Mouse (Mus musculus) cortical plate, adult 2 months (tissue): ENCODE data around the gene Ablim1. TPM values are rescaled to one million over a fixed set of nuclear protein-coding genes. Genes with fewer than 3 reads are reported as not detected.

Experiments used
- H3K27ac ChIP-seq: fragments of 200-500 bp; 2 replicates; pipeline ENCODE4 v1.5.1; 2012; ENCODE audit warnings: low read length, control low read depth, inconsistent platforms; ENCODE audit not compliant: insufficient read depth
- H3K4me1 ChIP-seq: fragments of 200-500 bp; 2 replicates; pipeline ENCODE4 v1.6.1; 2011; ENCODE audit warnings: low read length; ENCODE audit not compliant: control insufficient read depth, insufficient read depth
- H3K4me3 ChIP-seq: fragments of 200-500 bp; 2 replicates; pipeline ENCODE4 v1.5.1; 2011; ENCODE audit warnings: mild to moderate bottlenecking, low read length, control low read depth; ENCODE audit not compliant: insufficient read depth
- CTCF ChIP-seq: fragments of 200-500 bp; IDR thresholded peaks from 2 replicates; pipeline ENCODE4 v1.5.1; 2011; ENCODE audit warnings: mild to moderate bottlenecking, control low read depth, low read length; ENCODE audit not compliant: insufficient read depth; ENCODE audit errors: extremely low read depth
- POLR2A ChIP-seq: fragments of 200-500 bp; IDR thresholded peaks from 2 replicates; pipeline ENCODE4 v1.6.1; 2011; ENCODE audit warnings: mild to moderate bottlenecking, low read length, control low read depth; ENCODE audit not compliant: insufficient read depth; ENCODE audit errors: extremely low read depth
- polyA plus RNA-seq: library from polyadenylated mRNA; depleted of rRNA; stranded (reverse); fragments of >200 nt; gene quantifications from 2 replicates; pipeline ENCODE4 v1.2.3, GENCODE M21; 2012

Gene Ablim1
- polyA plus RNA-seq, 1 experiment, result 50.0 TPM

DNA sequence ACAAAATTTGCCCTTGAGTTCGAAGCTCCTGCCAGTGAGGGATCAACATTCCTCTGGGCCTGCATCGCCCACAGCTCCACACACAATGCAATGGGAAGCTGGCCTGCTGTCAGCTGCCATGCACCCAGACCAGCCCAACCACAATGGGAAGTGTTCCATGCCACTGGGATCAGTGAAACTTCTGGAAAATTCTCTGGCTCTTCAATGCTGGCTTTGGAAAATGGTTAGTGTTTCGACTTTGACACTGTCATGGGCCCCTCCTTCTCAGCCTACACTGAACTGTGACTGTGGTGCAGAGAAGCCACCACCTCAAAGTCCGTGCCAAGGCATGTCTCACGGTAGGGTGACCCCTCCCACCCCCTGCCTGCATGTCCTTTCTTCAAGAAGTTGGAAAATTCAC, 125.3 kb downstream of the Ablim1 start:
- Histone ChIP-seq H3K4me1 (peaks cover 4% of the 10 kb centered on the region), H3K27ac (no peak overlapping the region), H3K4me3 (no peak overlapping the region)
- TF ChIP-seq CTCF (no peak), POLR2A (no peak)

DNA sequence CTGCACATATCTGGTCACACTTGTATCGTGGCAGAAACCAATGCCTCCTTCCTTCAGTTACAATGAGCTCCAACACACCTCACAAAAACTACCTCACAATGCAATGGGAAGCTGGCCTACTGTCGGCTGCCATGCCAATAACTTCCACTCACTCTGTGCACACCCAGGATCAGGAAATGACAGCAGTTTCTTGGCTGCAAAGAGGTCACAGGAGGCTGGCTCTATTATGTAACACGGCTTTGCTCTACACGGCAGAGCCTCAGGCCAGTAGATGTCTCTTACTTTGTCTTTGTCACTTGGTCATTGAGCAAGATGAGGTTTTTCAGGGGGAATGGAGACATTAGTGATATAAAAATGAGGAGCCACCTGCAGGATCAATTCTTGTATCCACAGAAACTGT, 126.2 kb downstream of the Ablim1 start:
- Histone ChIP-seq H3K4me3 (no peak overlapping the region), H3K27ac (no peak overlapping the region), H3K4me1 (peaks cover 4% of the 10 kb centered on the region)
- TF ChIP-seq POLR2A, result no peak
- no peak for TF ChIP-seq CTCF

DNA sequence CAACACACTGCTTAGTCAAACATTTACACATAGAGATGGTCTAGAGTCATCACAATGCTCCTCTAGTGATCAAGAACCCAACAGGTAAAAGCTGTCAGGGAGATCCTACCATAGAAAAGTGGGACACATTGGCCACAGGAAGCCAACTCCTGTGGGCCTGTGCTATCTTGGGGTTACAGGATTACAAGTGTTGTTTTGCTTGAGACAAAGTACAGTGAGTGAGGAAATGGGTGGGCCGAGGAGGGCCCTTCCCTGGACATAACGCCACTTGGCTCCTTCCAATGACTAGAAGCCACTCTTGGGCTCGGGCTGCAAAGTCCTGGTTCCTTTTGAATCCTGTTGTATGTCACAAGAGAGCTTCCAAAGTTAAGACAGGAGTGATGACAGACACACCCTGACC, 129.7 kb downstream of the Ablim1 start:
- TF ChIP-seq POLR2A (no peak), CTCF (no peak)
- no peak overlapping the region for H3K27ac ChIP-seq
- H3K4me3 ChIP-seq, result no peak overlapping the region
- peaks cover 7% of the 10 kb centered on the region for H3K4me1 ChIP-seq

DNA sequence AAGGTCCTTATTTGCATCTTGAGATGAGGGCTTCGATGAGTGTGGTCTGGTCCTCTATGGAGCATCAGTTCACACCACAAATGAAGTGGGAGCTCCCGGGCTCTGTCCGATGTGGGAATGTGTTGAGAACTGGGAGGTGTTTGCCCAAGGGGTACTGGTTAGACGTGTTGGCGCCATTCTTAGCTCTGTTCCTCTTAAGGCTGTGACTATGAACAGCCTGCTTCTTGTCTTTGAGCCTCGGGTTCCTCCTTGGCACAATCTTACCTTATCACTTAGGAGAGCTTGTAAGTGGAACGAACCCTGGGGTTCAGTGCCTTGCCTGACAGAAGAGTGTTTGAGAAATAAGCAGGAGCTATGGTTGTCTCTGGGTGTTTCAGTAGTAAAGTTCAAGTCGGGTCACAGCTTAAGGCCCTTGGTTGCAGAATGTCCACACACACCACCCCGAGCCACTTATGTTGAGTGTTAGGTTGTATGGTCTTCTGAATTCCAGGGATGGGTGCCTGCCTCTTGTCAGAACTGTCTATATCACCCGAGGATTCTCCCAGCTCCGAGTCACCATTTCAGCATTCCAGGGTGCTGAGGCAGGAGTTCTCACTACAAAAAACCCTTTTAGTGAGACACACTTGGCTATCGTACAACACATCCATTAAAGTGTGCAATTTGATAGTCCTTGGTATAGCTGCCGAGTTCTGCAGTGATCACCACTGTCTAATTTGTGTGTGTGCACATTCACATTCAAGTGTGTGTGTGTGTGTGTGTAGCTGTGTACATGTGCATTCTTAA, 131.6 kb downstream of the Ablim1 start:
- no peak overlapping the region for H3K27ac ChIP-seq
- H3K4me1 ChIP-seq, result peaks cover 14% of the 10 kb centered on the region
- TF ChIP-seq CTCF, result no peak
- no peak for TF ChIP-seq POLR2A
- no peak overlapping the region for H3K4me3 ChIP-seq

DNA sequence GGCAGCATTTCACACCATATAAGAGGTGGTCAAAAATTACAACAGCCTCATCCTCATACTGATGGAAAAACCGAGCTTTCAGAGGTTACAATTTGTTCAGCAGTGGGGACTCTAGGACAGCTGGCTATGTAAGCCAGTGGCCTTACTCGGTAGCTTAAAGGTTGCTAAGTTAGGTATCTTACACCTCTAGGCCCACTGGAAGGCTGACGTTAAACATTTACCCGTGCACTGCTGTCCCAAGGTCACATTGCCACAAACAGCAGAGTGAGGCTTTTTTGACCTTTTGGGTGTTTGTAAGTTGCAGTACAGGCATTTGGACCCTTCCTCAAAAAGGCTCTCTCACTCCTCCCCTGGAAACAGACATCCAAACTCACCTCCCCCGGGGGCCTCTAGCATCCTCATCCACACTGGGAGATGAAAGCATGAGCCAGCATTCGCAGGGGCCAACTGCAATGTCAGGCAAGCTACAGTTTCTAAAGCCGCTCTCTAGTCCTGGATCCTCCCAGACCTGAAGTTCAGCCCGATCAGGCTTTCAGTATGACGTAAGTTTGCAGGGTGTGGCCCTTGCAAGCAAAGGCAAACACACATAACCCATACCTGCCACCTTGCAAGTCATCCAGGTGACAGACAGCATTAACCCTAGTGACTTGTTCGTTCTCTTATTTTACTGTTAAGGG, 132.7 kb downstream of the Ablim1 start:
- TF ChIP-seq CTCF, result no peak
- TF ChIP-seq POLR2A, result no peak
- Histone ChIP-seq H3K4me1 (peaks cover 14% of the 10 kb centered on the region), H3K27ac (no peak overlapping the region)

DNA sequence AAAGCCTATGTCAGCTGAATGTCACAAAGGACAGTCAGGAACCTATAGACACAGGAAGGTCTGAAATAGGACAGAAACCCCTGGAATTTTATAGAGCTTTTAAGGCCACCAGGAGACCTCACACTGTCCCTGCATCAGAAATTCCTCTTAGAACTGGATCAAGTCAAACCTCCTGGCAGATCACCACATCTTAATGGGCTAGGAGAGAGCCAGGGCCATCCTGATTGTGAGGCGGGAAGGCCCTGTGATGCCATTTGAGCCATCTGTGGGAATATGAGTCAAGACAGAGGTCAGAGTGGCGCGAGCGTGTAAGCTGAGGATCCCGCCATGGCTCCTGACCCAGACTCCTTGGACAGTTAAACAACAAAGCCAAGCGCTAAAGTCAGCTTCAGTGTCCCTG, 133.4 kb downstream of the Ablim1 start:
- Histone ChIP-seq H3K27ac (no peak overlapping the region), H3K4me3 (no peak overlapping the region), H3K4me1 (peaks cover 14% of the 10 kb centered on the region)
- TF ChIP-seq CTCF, result no peak
- no peak for TF ChIP-seq POLR2A

More for the DNA sequence above, 132.7 kb downstream of the Ablim1 start:
- H3K4me3 ChIP-seq, result no peak overlapping the region

DNA sequence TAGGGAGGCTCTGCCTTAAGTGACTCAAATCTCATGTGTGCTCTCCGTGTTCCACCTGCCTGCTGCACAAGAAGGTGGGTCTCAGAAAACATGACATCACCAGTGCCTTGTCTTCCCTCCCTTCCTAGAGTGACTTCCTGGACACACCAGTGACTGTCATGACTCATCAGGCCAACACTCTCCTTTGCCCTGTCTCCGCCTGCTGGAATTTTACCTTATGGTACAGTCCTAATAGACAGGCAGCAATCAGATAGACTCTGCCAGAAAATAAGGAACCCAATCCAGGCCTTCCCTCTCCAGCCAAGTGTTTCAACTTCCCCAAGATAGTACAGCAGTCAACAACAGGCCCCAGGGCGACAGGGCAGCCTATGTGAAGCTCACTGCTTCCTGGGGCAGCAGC, 133.8 kb downstream of the Ablim1 start:
- H3K27ac ChIP-seq, result no peak overlapping the region
- H3K4me3 ChIP-seq, result no peak overlapping the region
- no peak for TF ChIP-seq CTCF
- no peak for TF ChIP-seq POLR2A
- H3K4me1 ChIP-seq, result peaks cover 14% of the 10 kb centered on the region

DNA sequence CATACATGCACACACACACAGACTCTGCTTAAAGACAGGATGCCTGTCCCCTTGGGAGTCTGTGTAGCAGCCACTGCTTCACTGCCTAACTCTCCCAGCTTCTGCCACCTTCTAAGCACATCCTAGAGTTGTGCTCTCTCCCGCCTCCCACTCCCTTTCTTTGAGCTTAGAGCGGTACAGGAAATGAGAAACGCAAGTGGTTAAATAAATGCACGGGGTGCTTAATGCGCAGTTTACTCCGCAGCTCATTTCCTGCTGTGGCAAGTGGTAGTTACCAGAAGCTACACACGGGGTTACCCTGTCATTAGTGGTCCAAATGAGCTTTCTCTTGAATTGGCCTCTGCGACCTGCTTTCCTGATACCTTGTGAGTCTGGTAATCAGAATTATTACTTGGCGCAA, 134.4 kb downstream of the Ablim1 start:
- no peak overlapping the region for H3K27ac ChIP-seq
- TF ChIP-seq CTCF, result no peak
- no peak for TF ChIP-seq POLR2A
- peaks cover 14% of the 10 kb centered on the region for H3K4me1 ChIP-seq
- H3K4me3 ChIP-seq, result no peak overlapping the region

DNA sequence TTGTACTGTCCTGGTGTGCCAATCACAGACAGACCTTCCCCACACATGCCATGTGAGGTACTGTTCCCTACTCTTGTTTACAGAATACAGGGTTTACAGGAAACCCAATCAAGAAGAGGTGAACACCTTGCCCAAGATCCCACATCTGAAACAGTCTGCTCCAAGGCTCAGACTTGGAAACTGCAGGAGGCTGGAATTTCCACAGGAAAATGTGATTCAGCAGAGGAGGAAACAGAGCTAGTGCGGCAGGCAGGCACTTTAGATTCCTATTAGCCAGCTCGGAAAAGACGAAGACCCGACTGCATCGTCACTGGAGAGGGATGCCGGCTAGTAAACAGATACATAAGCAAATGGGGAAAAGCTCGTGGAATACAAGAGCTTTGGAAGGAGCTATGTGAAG, 135.4 kb downstream of the Ablim1 start:
- Histone ChIP-seq H3K4me3 (no peak overlapping the region), H3K4me1 (peaks cover 14% of the 10 kb centered on the region), H3K27ac (no peak overlapping the region)
- TF ChIP-seq POLR2A (no peak), CTCF (no peak)

DNA sequence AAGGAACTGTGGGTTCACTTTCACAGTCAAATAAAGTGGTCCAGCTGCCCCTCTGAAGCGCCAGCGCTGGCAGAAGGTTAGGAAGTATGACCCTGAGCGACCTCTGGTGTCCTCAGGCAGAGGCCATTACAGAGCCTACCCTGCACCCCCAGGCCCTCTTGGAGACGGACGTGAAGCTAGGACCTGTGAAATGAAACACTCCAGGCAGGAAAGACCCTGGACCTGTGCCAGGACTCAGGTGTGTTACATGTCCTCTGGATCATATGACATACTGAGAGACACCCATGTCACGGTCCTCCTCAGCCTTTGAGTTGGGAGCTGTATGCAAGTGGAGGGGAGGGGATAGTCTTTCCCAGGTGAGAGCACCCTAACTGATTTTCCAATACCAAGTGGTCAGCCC, 137.4 kb downstream of the Ablim1 start:
- peaks cover 16% of the 10 kb centered on the region for H3K4me1 ChIP-seq
- no peak overlapping the region for H3K27ac ChIP-seq
- no peak overlapping the region for H3K4me3 ChIP-seq
- TF ChIP-seq CTCF (no peak), POLR2A (no peak)
